Mouse (Mus musculus) cerebellum, adult 2 months (tissue): ENCODE data around the gene Prr15l. TPM values are rescaled to one million over a fixed set of nuclear protein-coding genes. Genes with fewer than 3 reads are reported as not detected.

Source experiments
- DNase-seq, 2 experiments: peaks; one replicate each; pipeline ENCODE4 v3.0.0; 2021
- H3K27ac ChIP-seq: fragments of 200-500 bp; 2 replicates; pipeline ENCODE4 v1.5.1; 2012; ENCODE audit warnings: low read length, control low read depth, inconsistent platforms; ENCODE audit not compliant: insufficient read depth
- H3K27me3 ChIP-seq: fragments of 200-500 bp; 2 replicates; pipeline ENCODE4 v1.6.1; 2012; ENCODE audit warnings: inconsistent platforms, mild to moderate bottlenecking, low read length, moderate library complexity; ENCODE audit not compliant: control insufficient read depth, insufficient read depth
- H3K4me1 ChIP-seq: fragments of 200-500 bp; 2 replicates; pipeline ENCODE4 v1.6.1; 2011; ENCODE audit warnings: low read length; ENCODE audit not compliant: control insufficient read depth, insufficient read depth
- H3K4me3 ChIP-seq: fragments of 200-500 bp; replicated peaks from 2 replicates; pipeline ENCODE3; 2011; ENCODE audit warnings: mild to moderate bottlenecking, low read depth, low read length, control low read depth; ENCODE audit not compliant: insufficient read depth
- CTCF ChIP-seq: fragments of 200-500 bp; IDR thresholded peaks from 2 replicates; pipeline ENCODE4 v1.5.1; 2011; ENCODE audit warnings: low read depth, mild to moderate bottlenecking, control low read depth, low read length, moderate library complexity, borderline replicate concordance; ENCODE audit not compliant: insufficient read depth
- POLR2A ChIP-seq: fragments of 200-500 bp; IDR thresholded peaks from 2 replicates; pipeline ENCODE4 v1.6.1; 2011; ENCODE audit warnings: low read length, control low read depth, borderline replicate concordance; ENCODE audit not compliant: insufficient read depth
- WGBS: fragments of 180-500 bp; shearing (Covaris S2); methylation state at CpG from one replicate; pipeline ENCODE4 v1.1.7; 2018; 5-methylcytosine and 5-hydroxymethylcytosine counted together
- polyA plus RNA-seq: library from polyadenylated mRNA; depleted of rRNA; stranded (reverse); fragments of >200 nt; gene quantifications from 2 replicates; pipeline ENCODE4 v1.2.3, GENCODE M21; 2012

Prr15l gene
- polyA plus RNA-seq, 1 experiment = not detected

GRCm38 (mm10) chr11:96956009-96956724, 28.3 kb downstream of the Prr15l start:
- WGBS = 60% methylated on average over 20 of the region's 20 CpGs

GRCm38 (mm10) chr11:96957061-96957805, 29.3 kb downstream of the Prr15l start:
- Histone ChIP-seq H3K4me1 (peaks cover 2% of the 10 kb centered on the region), H3K27ac (no peak overlapping the region), H3K4me3 (no peak overlapping the region), H3K27me3 (no peaks in the 10 kb centered on the region)
- no peak for TF ChIP-seq POLR2A
- TF ChIP-seq CTCF = no peak
- no peak for DNase-seq
- 74% methylated on average over 10 of the region's 10 CpGs for WGBS

More at GRCm38 (mm10) chr11:96956009-96956724, 28.3 kb downstream of the Prr15l start:
- DNase-seq = no peak
- Histone ChIP-seq H3K4me3 (no peak overlapping the region), H3K27me3 (no peaks in the 10 kb centered on the region), H3K27ac (no peak overlapping the region), H3K4me1 (peaks cover 3% of the 10 kb centered on the region)
- TF ChIP-seq POLR2A (no peak), CTCF (peak; percentile 50; the same call in 1 of the 2 replicates)

- no peak overlapping the region for H3K4me3 ChIP-seq
- TF ChIP-seq CTCF (peak; percentile 89), POLR2A (no peak)
- H3K27ac ChIP-seq = no peak overlapping the region
- 6% methylated on average over 8 of the region's 8 CpGs for WGBS
- peaks cover 5% of the 10 kb centered on the region for H3K4me1 ChIP-seq
- H3K27me3 ChIP-seq = no peaks in the 10 kb centered on the region
- peak; percentile 89 to 90 for DNase-seq
Measured at GRCm38 (mm10) chr11:96963580-96963979, 35.7 kb downstream of the Prr15l start.

GRCm38 (mm10) chr11:96966172-96966571, 38.3 kb downstream of the Prr15l start:
- H3K4me1 ChIP-seq = peaks cover 26% of the 10 kb centered on the region
- 92% methylated on average over 3 of the region's 3 CpGs for WGBS
- no peak for TF ChIP-seq POLR2A
- no peak for TF ChIP-seq CTCF
- no peak overlapping the region for H3K4me3 ChIP-seq
- no peaks in the 10 kb centered on the region for H3K27me3 ChIP-seq
- no peak overlapping the region for H3K27ac ChIP-seq
- no peak for DNase-seq

- WGBS = 86% methylated on average over 13 of the region's 13 CpGs
- no peak for TF ChIP-seq POLR2A
- TF ChIP-seq CTCF = no peak
- no peak overlapping the region for H3K27ac ChIP-seq
- no peak overlapping the region for H3K4me3 ChIP-seq
- H3K27me3 ChIP-seq = no peaks in the 10 kb centered on the region
- H3K4me1 ChIP-seq = peaks cover 31% of the 10 kb centered on the region
- no peak for DNase-seq
Measured at GRCm38 (mm10) chr11:96966914-96967543, 39.1 kb downstream of the Prr15l start.

GRCm38 (mm10) chr11:96967544-96968269, 39.8 kb downstream of the Prr15l start:
- WGBS = 84% methylated on average over 11 of the region's 11 CpGs
- H3K4me3 ChIP-seq = no peak overlapping the region
- H3K4me1 ChIP-seq = peaks cover 37% of the 10 kb centered on the region
- DNase-seq = no peak
- peak overlapping the region; percentile 97; the same call in 1 of the 2 replicates for H3K27ac ChIP-seq
- TF ChIP-seq POLR2A (no peak), CTCF (no peak)
- no peaks in the 10 kb centered on the region for H3K27me3 ChIP-seq

GRCm38 (mm10) chr11:96968476-96968875, 40.6 kb downstream of the Prr15l start:
- Histone ChIP-seq H3K4me3 (no peak overlapping the region), H3K27ac (peak overlapping the region; percentile 97), H3K27me3 (no peaks in the 10 kb centered on the region), H3K4me1 (peaks cover 42% of the 10 kb centered on the region)
- peak in 1 of 2 experiments; percentile 35 for DNase-seq
- no peak for TF ChIP-seq POLR2A
- no peak for TF ChIP-seq CTCF
- WGBS = 60% methylated on average over 6 of the region's 6 CpGs
